10 mouse cellular contexts compared by ENCODE assay signal in the genomic region with DNA sequence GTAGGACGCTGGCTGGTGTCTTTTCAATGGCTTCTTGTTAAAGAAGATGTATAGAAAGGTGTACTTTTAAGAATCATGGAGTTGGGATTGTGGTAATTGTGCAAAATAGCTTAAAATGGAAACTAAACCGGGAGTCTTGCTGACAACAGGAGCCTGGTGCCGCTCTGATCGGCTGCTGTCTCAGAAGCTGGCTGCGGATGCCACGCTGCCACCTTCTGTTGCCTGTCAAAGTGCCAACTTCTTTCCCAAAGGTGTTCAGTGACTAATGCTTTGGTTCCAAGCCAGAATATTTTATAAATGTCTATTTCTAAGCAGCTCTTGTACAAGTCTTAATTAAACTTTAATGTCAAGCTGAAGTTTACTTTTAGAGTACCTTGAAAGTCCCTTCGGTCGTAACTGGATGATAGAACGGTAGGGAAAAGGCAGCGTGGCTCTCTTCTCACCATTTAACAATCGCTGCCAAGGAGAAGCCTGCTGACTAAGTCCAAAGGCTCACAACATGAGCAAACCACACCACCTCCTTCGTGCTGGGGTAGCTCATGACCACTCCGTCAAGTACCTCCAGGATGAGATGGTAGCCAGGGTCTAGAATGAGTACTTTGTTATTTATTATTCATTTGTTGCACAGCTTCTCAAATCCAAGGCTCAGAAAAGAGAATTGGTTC. TPM values are rescaled to one million over a fixed set of nuclear protein-coding genes. Genes with fewer than 3 reads are reported as not detected.
A peak's percentile ranks its signal among the peaks of the same experiment; 100 is the strongest.
DNase-seq lines count a peak whose midpoint lies in the region; ATAC-seq lines count a peak whose summit lies in the region.
"Had no signal": no experiment of that assay in that cellular context is flagged by ENCODE, and none has a peak within 500 bp of the region (broad histone marks: within the 10 kb centered on the region; RNA-seq: fewer than 3 reads in every experiment).

No protein-coding gene starts in this region.

- H3K27ac ChIP-seq in neural tube, embryonic 14.5 days (ENCODE audit: low read depth, low read length), result no peak overlapping the region
- no peak overlapping the region for H3K27ac ChIP-seq in neural tube, embryonic 15.5 days (replicated peaks)
- H3K27ac ChIP-seq: midbrain, embryonic 10.5 days; stomach, embryonic 15.5 days had no signal

- no peak overlapping the region for H3K4me3 ChIP-seq in neural tube, embryonic 14.5 days (ENCODE audit: low read depth, low read length)
- no peak overlapping the region for H3K4me3 ChIP-seq in neural tube, embryonic 15.5 days (replicated peaks)
- H3K4me3 ChIP-seq: midbrain, embryonic 10.5 days; stomach, embryonic 15.5 days had no signal

- ATAC-seq in neural tube, embryonic 14.5 days (ENCODE audit: low read depth), result peak; percentile 56; the same call in 1 of the 2 replicates
- no peak for ATAC-seq in neural tube, embryonic 15.5 days (ENCODE audit: low FRiP score)
- no peak for ATAC-seq in activated CD4-positive, CD25-positive, alpha-beta regulatory T cell, adult 4 months

- no peak overlapping the region for H3K4me2 ChIP-seq in neural tube, embryonic 14.5 days (ENCODE audit: low read depth, low read length)
- H3K4me2 ChIP-seq in neural tube, embryonic 15.5 days, result no peak overlapping the region
- H3K4me2 ChIP-seq: stomach, embryonic 15.5 days had no signal

- no peak overlapping the region for H3K9ac ChIP-seq in neural tube, embryonic 14.5 days (replicated peaks; ENCODE audit: low read depth, low read length)
- H3K9ac ChIP-seq in neural tube, embryonic 15.5 days (replicated peaks), result no peak overlapping the region
- H3K9ac ChIP-seq: stomach, embryonic 15.5 days had no signal

- H3K27me3 ChIP-seq in neural tube, embryonic 14.5 days (ENCODE audit: control insufficient read depth, insufficient read depth, low read length), result no peaks in the 10 kb centered on the region
- H3K27me3 ChIP-seq in neural tube, embryonic 15.5 days (replicated peaks), result no peaks in the 10 kb centered on the region
- H3K27me3 ChIP-seq: stomach, embryonic 15.5 days had no signal

- H3K4me1 ChIP-seq in neural tube, embryonic 14.5 days (ENCODE audit: control insufficient read depth, insufficient read depth, low read length), result no peaks in the 10 kb centered on the region
- peaks cover 4% of the 10 kb centered on the region; the same call in 1 of the 2 replicates for H3K4me1 ChIP-seq in neural tube, embryonic 15.5 days
- H3K4me1 ChIP-seq: midbrain, embryonic 10.5 days; stomach, embryonic 15.5 days had no signal

- DNase-seq in frontal cortex, adult 2 months (ENCODE audit: extremely low spot score in 1 of 2, low spot score in 1 of 2), result peak; percentile 13 to 70
- DNase-seq in frontal cortex, postnatal 10 days (ENCODE audit: low spot score in 2 of 2), result no peak
- peak; percentile 26 to 46 for DNase-seq in left cerebral cortex, adult 18-20 months (ENCODE audit: low spot score in 2 of 2)
- DNase-seq in thymus, postnatal 10 days (ENCODE audit: low spot score in 2 of 2), result no peak
- DNase-seq in testis, postnatal 10 days (ENCODE audit: low spot score), result no peak

- H3K36me3 ChIP-seq in neural tube, embryonic 14.5 days (ENCODE audit: control insufficient read depth, insufficient read depth, low read length), result no peaks in the 10 kb centered on the region
- no peaks in the 10 kb centered on the region for H3K36me3 ChIP-seq in neural tube, embryonic 15.5 days
- H3K36me3 ChIP-seq: midbrain, embryonic 10.5 days; stomach, embryonic 15.5 days had no signal

- 77% methylated on average over 13 of the region's 13 CpGs for WGBS in neural tube, embryonic 14.5 days
- 66% methylated on average over 13 of the region's 13 CpGs for WGBS in neural tube, embryonic 15.5 days

- H3K9me3 ChIP-seq in neural tube, embryonic 14.5 days (ENCODE audit: control insufficient read depth, low read length), result no peaks in the 10 kb centered on the region
- no peaks in the 10 kb centered on the region for H3K9me3 ChIP-seq in neural tube, embryonic 15.5 days (replicated peaks)
- H3K9me3 ChIP-seq: midbrain, embryonic 10.5 days; stomach, embryonic 15.5 days had no signal

RNA-seq across cellular contexts. Expression of gene Itga4, which starts 54.4 kb away (rescaled TPM):
- polyA plus RNA-seq in frontal cortex, adult 2 months (2012; rRNA removed), result 3.0 and 4.5 TPM in 2 replicates
- 2.3 and 4.4 TPM in 2 replicates for polyA plus RNA-seq in neural tube, embryonic 14.5 days (2014; fragmentation: Nextera tagmentation; extraction: Ambion mirVana)
- 2.8 and 10.3 TPM in 2 replicates for polyA plus RNA-seq in neural tube, embryonic 15.5 days (2015; fragmentation: Nextera tagmentation; extraction: Ambion mirVana)
- total RNA-seq in left cerebral cortex, adult 18-20 months (2021), result 10 to 100 TPM; 11.5 to 11.6 TPM
- polyA plus RNA-seq in activated CD4-positive, CD25-positive, alpha-beta regulatory T cell, adult 4 months (2017; shearing (Covaris generic)), result 100 to 1,000 TPM; 154 to 180 TPM

Comparison
In these comparisons a context has a peak if more than half of its experiments do, and no peak if none do; other contexts are left out.
1. DNase-seq: peak in frontal cortex, adult 2 months (2 of 2) and left cerebral cortex, adult 18-20 months (2 of 2); none in frontal cortex, postnatal 10 days (0 of 2), thymus, postnatal 10 days (0 of 2) and testis, postnatal 10 days (single experiment).
2. RNA of gene Itga4, which starts 54.4 kb away (polyA plus RNA-seq): 154 to 180 TPM in activated CD4-positive, CD25-positive, alpha-beta regulatory T cell, adult 4 months; 3.0 to 4.5 TPM in frontal cortex, adult 2 months, 2.8 to 10.3 TPM in neural tube, embryonic 15.5 days and 2.3 to 4.4 TPM in neural tube, embryonic 14.5 days; every median in the first group is over 10 times any median in the second.